Mouse (Mus musculus) embryo, embryonic 11.5 days (tissue): ENCODE results near the gene Ckap4.
A peak's percentile ranks its signal among the peaks of the same experiment; 100 is the strongest.
"Not testable (repeated sequence)": the region's sequence is repeated elsewhere in the genome, so short reads cannot be mapped to it uniquely, and the experiment has no call there.

Source experiments
- DNase-seq: peaks from one replicate; pipeline ENCODE4 v3.0.0-alpha.2; 2012; ENCODE audit warnings: low read depth, low spot score

Ckap4 gene

GRCm38 (mm10) chr10:84549146-84549919 is 15.5 kb upstream of the Ckap4 start:
- DNase-seq: no peak

- no peak for DNase-seq
These were observed 11.2 kb upstream of the Ckap4 start for GRCm38 (mm10) chr10:84544841-84545610.

- no peak for DNase-seq
These were observed 9.2 kb upstream of the Ckap4 start for GRCm38 (mm10) chr10:84542802-84543658.

GRCm38 (mm10) chr10:84539651-84540050 is 5.8 kb upstream of the Ckap4 start:
- DNase-seq: no peak

GRCm38 (mm10) chr10:84535859-84536258 is 2.0 kb upstream of the Ckap4 start:
- no peak for DNase-seq

GRCm38 (mm10) chr10:84535458-84535857 is 1.6 kb upstream of the Ckap4 start:
- no peak for DNase-seq

GRCm38 (mm10) chr10:84532911-84533882 is 665 bp downstream of the Ckap4 start:
- peak; percentile 42 for DNase-seq

- no peak for DNase-seq
These were observed 1.5 kb downstream of the Ckap4 start for GRCm38 (mm10) chr10:84532191-84532889.

- no peak for DNase-seq
These were observed 2.3 kb downstream of the Ckap4 start for GRCm38 (mm10) chr10:84531576-84531975.

GRCm38 (mm10) chr10:84530388-84530787 is 3.5 kb downstream of the Ckap4 start:
- DNase-seq: no peak

GRCm38 (mm10) chr10:84527631-84528030 is 6.2 kb downstream of the Ckap4 start:
- no peak for DNase-seq

GRCm38 (mm10) chr10:84527070-84527469 is 6.8 kb downstream of the Ckap4 start:
- no peak for DNase-seq

- DNase-seq: no peak
These were observed 7.4 kb downstream of the Ckap4 start for GRCm38 (mm10) chr10:84526488-84526887.

- DNase-seq: no peak
These were observed 10.2 kb downstream of the Ckap4 start for GRCm38 (mm10) chr10:84523682-84524081.

- DNase-seq: no peak
These were observed 17.4 kb downstream of the Ckap4 start for GRCm38 (mm10) chr10:84516414-84516927.

GRCm38 (mm10) chr10:84515980-84516379 is 17.9 kb downstream of the Ckap4 start:
- DNase-seq: not testable (repeated sequence)

- DNase-seq: peak; percentile 72
These were observed 18.3 kb downstream of the Ckap4 start for GRCm38 (mm10) chr10:84515512-84515950.

GRCm38 (mm10) chr10:84514038-84514578 is 19.8 kb downstream of the Ckap4 start:
- DNase-seq: peak; percentile 39

GRCm38 (mm10) chr10:84512766-84513165 is 21.1 kb downstream of the Ckap4 start:
- no peak for DNase-seq
